Mouse (Mus musculus) neural tube, embryonic 11.5 days (tissue): Measurements from ENCODE around the gene Epop. TPM values are rescaled to one million over a fixed set of nuclear protein-coding genes. Genes with fewer than 3 reads are reported as not detected.
A peak's percentile ranks its signal among the peaks of the same experiment; 100 is the strongest.

ENCODE experiments used
- ATAC-seq: fragments of 200-750 bp; cut with Nextera tagmentation; 2 replicates; pipeline ENCODE4 v1.8.0; 2017; ENCODE audit warnings: moderate number of reproducible peaks, mild to moderate bottlenecking, moderate TSS enrichment, moderate library complexity; ENCODE audit not compliant: insufficient read depth, low FRiP score, low TSS enrichment
- DNase-seq: peaks from one replicate; pipeline ENCODE4 v3.0.0-alpha.2; 2015; ENCODE audit warnings: low spot score
- H3K27ac ChIP-seq: fragments of 300-500 bp; sonication (generic); 2 replicates; pipeline ENCODE4 v1.5.1; 2014; ENCODE audit warnings: low read depth, mild to moderate bottlenecking, low read length
- H3K27me3 ChIP-seq: fragments of 300-500 bp; sonication (generic); 2 replicates; pipeline ENCODE4 v1.6.1; 2014; ENCODE audit warnings: mild to moderate bottlenecking, low read length, mixed read lengths; ENCODE audit not compliant: control insufficient read depth, insufficient read depth
- H3K36me3 ChIP-seq: fragments of 300-500 bp; sonication (generic); 2 replicates; pipeline ENCODE4 v1.6.1; 2014; ENCODE audit warnings: mild to moderate bottlenecking, low read length, moderate library complexity, mixed read lengths; ENCODE audit not compliant: control insufficient read depth, insufficient read depth
- H3K4me1 ChIP-seq: fragments of 300-500 bp; sonication (generic); 2 replicates; pipeline ENCODE4 v1.6.1; 2014; ENCODE audit warnings: low read length, mixed read lengths; ENCODE audit not compliant: control insufficient read depth, insufficient read depth
- H3K4me2 ChIP-seq: fragments of 300-500 bp; sonication (generic); 2 replicates; pipeline ENCODE4 v1.6.1; 2014; ENCODE audit warnings: low read depth, mild to moderate bottlenecking, moderate library complexity
- H3K4me3 ChIP-seq: fragments of 300-500 bp; sonication (generic); 2 replicates; pipeline ENCODE4 v1.5.1; 2014; ENCODE audit warnings: low read depth, low read length
- H3K9ac ChIP-seq: fragments of 300-500 bp; sonication (generic); 2 replicates; pipeline ENCODE4 v1.6.1; 2014; ENCODE audit warnings: mild to moderate bottlenecking, low read length
- H3K9me3 ChIP-seq: fragments of 300-500 bp; sonication (generic); 2 replicates; pipeline ENCODE4 v1.6.1; 2016; ENCODE audit warnings: low read length; ENCODE audit not compliant: control insufficient read depth
- WGBS: fragments of 180-500 bp; shearing (Covaris S2); extraction: QIAGEN DNeasy Blood & Tissue Kit; methylation state at CpG from one replicate; pipeline ENCODE4 v1.1.7; 2014; 5-methylcytosine and 5-hydroxymethylcytosine counted together
- polyA plus RNA-seq: library from polyadenylated mRNA; unstranded; fragments of >200 nt; fragmentation: Nextera tagmentation; extraction: Ambion mirVana; gene quantifications from 2 replicates; pipeline ENCODE4 v1.2.1, GENCODE M21; 2014

Gene Epop
- polyA plus RNA-seq = 9.7 and 11.0 TPM in 2 replicates

DNA sequence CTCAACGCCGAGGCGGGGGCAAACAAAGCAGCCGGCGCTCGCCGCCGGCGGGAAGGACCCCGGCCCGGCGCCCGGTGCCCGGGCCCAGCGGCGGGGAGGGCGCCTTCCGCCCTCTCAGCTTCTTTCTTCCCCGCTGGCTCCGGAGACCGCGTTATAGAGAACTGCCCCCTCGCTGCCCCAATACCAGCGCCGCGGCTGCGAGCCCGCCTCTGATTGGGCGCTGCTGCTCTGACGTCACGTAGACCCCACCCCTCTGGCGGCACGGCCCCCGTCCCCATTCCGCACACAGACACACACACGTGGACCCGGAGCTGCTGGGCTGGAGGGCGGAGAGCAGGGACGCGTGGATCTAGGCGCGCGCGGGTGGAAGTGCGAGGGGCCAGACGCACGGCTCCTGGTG is at the start of gene Epop:
TSS of gene Epop (minus strand) at position 127 of the 400 bp plus-strand sequence.
- H3K4me1 ChIP-seq = peaks cover 25% of the 10 kb centered on the region
- H3K36me3 ChIP-seq = no peaks in the 10 kb centered on the region
- no peaks in the 10 kb centered on the region for H3K9me3 ChIP-seq
- peak within 1 kb of the TSS; percentile 71 for H3K4me3 ChIP-seq
- DNase-seq (peak; percentile 93), ATAC-seq (peak; percentile 90)
- peaks cover 38% of the 10 kb centered on the region for H3K27me3 ChIP-seq
- H3K9ac ChIP-seq = peak within 1 kb of the TSS; percentile 81
- H3K27ac ChIP-seq = no peak within 1 kb of the TSS
- WGBS = under 1% methylated on average over 47 of the region's 47 CpGs
- peak within 1 kb of the TSS; percentile 87 for H3K4me2 ChIP-seq

DNA sequence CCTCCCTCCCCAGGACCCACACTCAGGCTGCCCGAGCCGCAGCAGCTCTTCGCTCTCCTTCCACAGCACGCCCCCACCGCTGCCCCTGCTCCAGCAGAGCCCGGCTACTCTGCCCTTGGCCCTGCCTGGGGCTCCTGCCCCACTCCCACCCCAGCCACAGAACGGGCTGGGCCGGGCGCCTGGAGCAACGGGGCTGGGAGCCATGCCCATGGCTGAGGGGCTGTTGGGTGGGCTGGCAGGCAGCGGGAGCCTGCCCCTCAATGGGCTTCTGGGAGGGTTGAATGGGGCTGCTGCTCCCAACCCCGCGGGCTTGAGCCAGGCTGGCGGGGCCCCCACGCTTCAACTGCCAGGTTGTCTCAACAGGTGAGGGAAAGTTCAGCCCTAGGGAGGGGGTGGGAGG is 48.8 kb upstream of the Epop start:
- Histone ChIP-seq H3K27me3 (no peaks in the 10 kb centered on the region), H3K9ac (no peak overlapping the region; the same call in 1 of the 2 replicates), H3K4me1 (0 out of 2 replicates have a peak, but pooled peaks cover 2% of the 10 kb centered on the region), H3K4me3 (no peak overlapping the region), H3K9me3 (no peaks in the 10 kb centered on the region), H3K4me2 (no peak overlapping the region), H3K27ac (no peak overlapping the region), H3K36me3 (peaks cover 28% of the 10 kb centered on the region)
- ATAC-seq = no peak
- WGBS = 90% methylated on average over 12 of the region's 15 CpGs
- no peak for DNase-seq

DNA sequence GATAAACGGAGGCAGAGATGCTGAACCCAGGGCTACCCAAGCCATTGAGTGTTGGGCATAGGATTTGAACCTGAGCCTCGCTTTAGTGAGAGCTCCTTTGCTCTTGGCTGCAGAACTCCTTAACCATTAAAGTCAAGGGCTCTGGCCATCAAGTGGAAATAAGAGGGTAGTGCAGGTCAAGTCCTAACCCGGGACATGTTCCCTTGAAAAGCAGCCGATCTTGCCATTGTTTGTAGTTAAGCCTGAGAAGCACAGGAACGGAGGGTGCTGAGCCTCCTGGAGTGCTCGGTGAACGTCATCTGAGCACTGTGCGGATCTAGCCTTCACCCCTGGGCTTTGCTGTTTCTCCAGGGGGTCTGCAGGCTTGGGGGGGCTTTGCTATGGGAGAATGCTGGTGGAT is 48.3 kb upstream of the Epop start:
- Histone ChIP-seq H3K36me3 (peaks cover 29% of the 10 kb centered on the region), H3K27ac (no peak overlapping the region), H3K4me2 (no peak overlapping the region), H3K4me3 (no peak overlapping the region), H3K9ac (no peak overlapping the region; the same call in 1 of the 2 replicates), H3K9me3 (no peaks in the 10 kb centered on the region), H3K4me1 (0 out of 2 replicates have a peak, but pooled peaks cover 2% of the 10 kb centered on the region), H3K27me3 (no peaks in the 10 kb centered on the region)
- DNase-seq = no peak
- WGBS = 63% methylated on average over 8 of the region's 8 CpGs
- no peak for ATAC-seq

DNA sequence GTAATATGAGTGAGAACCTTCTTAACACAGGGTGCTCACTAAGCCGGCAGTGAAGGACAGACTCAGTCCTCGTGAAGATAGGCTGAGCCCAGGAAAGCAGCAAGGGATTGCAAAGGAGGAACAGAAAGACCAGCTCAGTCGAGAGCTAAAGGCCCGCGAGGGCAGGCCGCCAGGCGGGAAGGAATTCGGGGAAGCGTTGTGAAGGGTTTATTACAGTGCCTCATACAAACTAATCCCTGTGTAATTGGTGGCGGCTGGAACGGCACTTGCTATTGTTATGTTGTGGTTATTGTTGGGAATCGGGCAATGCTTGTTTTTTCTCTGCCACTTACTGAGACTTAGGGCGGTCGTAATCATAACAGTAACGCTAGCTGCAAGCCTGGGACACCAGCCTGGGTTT is 47.9 kb upstream of the Epop start:
- WGBS = 45% methylated on average over 15 of the region's 15 CpGs
- no peak overlapping the region for H3K27ac ChIP-seq
- ATAC-seq = no peak
- H3K36me3 ChIP-seq = peaks cover 29% of the 10 kb centered on the region
- H3K27me3 ChIP-seq = no peaks in the 10 kb centered on the region
- H3K9ac ChIP-seq = no peak overlapping the region
- H3K4me2 ChIP-seq = no peak overlapping the region
- DNase-seq = no peak
- H3K4me3 ChIP-seq = no peak overlapping the region
- H3K9me3 ChIP-seq = no peaks in the 10 kb centered on the region
- H3K4me1 ChIP-seq = 0 out of 2 replicates have a peak, but pooled peaks cover 2% of the 10 kb centered on the region

DNA sequence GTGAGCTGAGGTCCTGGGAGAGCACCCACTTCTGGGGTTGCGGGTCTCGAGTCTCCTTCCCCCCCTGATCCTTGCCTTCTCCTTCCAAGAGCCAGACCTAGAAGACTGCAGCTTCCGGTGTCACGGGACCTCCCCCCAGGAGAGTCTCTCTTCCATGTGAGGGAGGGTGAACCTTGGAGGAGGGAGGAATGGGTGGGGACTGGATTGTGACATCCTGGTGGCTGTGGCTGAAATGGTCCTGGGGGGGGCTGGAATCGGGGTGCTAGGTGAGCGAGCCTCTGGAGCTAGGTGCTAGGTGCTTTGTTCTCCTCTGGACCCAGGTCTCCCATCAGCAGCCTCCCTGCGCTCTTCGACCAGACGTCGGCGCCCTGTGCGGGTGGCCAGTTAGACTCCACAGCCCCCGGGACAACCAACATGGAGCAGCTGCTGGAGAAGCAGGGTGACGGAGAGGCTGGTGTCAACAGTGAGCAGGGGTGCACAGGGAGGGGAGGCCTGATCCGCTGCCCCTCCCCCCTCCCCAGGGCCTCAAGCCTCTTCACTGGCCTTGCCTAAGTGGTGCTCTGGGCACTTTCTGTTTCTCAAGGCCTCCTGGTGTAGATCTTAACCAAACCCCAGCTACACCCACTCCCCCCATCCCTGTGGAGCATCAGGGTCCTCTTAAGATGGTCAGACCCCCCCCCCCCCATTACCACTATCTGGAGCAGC is 46.7 kb upstream of the Epop start:
- H3K36me3 ChIP-seq = peaks cover 31% of the 10 kb centered on the region

DNA sequence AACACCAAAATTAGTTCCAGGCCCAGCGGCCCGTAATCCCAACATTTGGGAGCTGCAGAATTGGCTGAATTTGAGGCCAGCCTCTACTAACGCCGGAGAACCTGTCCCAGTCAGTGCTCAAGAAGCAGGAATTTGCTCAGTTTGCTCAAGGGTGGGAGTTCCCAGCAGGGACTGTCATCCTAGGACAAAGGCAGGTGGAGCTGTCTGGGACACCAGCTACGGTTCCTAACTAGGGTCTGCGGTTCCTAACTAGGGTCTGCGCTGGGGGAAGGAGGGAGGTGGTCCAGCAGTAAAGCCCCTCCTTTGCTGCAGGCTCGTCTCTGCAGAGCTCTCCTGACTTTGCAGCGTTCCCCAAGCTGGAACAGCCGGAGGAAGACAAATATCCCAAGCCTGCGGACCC is 43.6 kb upstream of the Epop start:
- WGBS = 94% methylated on average over 11 of the region's 11 CpGs
- Histone ChIP-seq H3K4me2 (no peak overlapping the region), H3K4me3 (no peak overlapping the region), H3K36me3 (peaks cover 22% of the 10 kb centered on the region), H3K9ac (no peak overlapping the region), H3K27me3 (no peaks in the 10 kb centered on the region), H3K27ac (no peak overlapping the region), H3K9me3 (no peaks in the 10 kb centered on the region), H3K4me1 (0 out of 2 replicates have a peak, but pooled peaks cover 2% of the 10 kb centered on the region)
- no peak for DNase-seq
- ATAC-seq = no peak

More for the DNA sequence above, 46.7 kb upstream of the Epop start:
- no peak overlapping the region for H3K4me2 ChIP-seq
- H3K27ac ChIP-seq = no peak overlapping the region
- no peaks in the 10 kb centered on the region for H3K27me3 ChIP-seq
- no peak overlapping the region for H3K9ac ChIP-seq
- H3K9me3 ChIP-seq = no peaks in the 10 kb centered on the region
- ATAC-seq (no peak), DNase-seq (no peak)
- 87% methylated on average over 14 of the region's 15 CpGs for WGBS
- H3K4me3 ChIP-seq = no peak overlapping the region
- 0 out of 2 replicates have a peak, but pooled peaks cover 2% of the 10 kb centered on the region for H3K4me1 ChIP-seq

DNA sequence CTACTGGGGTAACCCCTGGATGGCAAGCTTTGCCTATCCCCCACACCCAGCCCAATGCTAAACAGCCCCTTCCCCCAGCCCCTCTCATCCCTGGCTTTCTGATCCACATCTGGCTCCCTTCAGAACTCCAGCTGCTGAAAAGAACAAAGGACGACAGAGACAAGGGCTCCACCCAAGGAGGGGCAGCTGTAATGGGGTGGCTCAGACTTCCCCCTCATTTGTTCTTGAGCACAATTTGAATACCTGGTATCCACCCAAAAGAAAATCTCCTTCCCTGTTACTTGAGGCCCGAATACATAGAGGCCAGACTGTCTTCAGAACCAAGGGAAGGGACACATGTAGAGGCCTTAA is 41.6 kb upstream of the Epop start:
- WGBS = 50% methylated on average over 2 of the region's 2 CpGs

DNA sequence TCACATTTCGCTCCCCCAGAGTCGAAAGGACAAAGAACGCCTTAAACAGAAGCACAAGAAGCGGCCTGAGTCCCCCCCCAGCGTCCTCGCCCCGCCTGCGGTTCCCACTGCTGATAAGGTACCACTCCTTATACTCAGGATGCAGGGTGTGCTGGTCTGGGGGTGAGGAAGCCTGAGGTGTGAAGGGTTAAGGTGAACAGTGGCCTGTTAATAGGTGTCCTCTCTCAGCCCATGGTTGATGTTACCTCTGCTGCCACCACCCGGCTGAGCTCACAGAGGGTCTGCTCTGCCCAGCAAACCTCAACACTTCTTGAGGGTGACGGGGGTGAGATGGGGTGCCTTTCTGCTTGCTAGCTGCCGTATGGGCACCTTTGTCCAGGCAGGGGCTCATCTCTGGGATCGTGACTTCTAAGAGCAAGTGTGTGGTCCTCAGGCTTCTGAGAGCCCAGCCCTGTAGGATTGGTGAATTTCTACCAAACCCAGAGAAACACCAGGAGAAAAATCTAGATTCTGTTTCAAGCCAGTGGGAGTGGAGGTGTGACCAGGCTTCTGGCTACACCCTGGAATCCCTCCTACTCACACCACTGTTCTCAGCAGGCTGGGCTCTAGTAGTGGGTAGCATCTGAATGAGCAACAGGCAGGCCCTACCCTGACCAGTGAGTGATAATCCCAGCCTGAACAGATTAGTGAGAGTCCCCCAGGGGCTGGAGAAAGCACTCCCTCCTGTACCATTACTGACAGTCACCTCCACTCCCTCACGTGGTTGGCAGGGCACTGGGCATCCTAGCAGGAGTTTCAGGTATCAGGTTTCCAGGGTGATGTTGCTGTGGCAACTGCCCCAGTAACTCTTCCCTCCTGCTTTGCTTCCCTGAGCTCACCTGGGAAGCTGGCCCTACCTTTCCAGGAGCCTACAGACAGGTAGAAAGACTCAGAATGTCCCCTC is 41.0 kb upstream of the Epop start:
- Histone ChIP-seq H3K27me3 (no peaks in the 10 kb centered on the region), H3K27ac (no peak overlapping the region), H3K9me3 (no peaks in the 10 kb centered on the region), H3K4me2 (no peak overlapping the region), H3K4me3 (no peak overlapping the region), H3K36me3 (peaks cover 23% of the 10 kb centered on the region), H3K4me1 (no peaks in the 10 kb centered on the region), H3K9ac (no peak overlapping the region)
- 80% methylated on average over 13 of the region's 13 CpGs for WGBS
- ATAC-seq (no peak), DNase-seq (no peak)

More for the DNA sequence above, 41.6 kb upstream of the Epop start:
- no peak overlapping the region for H3K9ac ChIP-seq
- H3K27me3 ChIP-seq = no peaks in the 10 kb centered on the region
- ATAC-seq = no peak
- no peak overlapping the region for H3K4me2 ChIP-seq
- no peak overlapping the region for H3K4me3 ChIP-seq
- peaks cover 23% of the 10 kb centered on the region for H3K36me3 ChIP-seq
- H3K4me1 ChIP-seq = no peaks in the 10 kb centered on the region
- no peaks in the 10 kb centered on the region for H3K9me3 ChIP-seq
- no peak for DNase-seq
- no peak overlapping the region for H3K27ac ChIP-seq
